Mouse (Mus musculus): Measurements from ENCODE around the gene Ankrd23. TPM values are rescaled to one million over a fixed set of nuclear protein-coding genes. Genes with fewer than 3 reads are reported as not detected.

Gene Ankrd23
- polyA plus RNA-seq, 1 experiment from 2014 or later: 16.7 TPM

DNA sequence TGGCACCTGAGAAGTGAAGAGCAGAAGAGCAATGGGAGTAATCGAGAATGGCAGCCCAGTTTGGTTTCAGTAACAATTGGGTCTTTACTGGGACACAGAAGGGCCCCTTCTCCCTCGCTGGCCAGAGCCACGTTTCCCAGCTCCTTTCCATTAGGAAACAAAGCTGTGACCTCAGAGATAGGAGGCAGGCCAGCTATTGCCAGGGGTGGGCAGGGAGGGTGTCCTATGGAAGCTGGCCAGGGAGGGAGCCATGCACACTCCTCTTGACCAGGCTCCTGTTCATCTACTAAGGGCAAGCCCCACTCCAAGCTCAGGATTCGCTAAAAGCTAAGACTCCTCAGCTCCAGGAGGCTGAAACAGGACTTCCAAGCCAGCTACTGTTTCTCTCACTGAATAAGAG lies 22.6 kb upstream of the Ankrd23 start:
- Histone ChIP-seq H3K4me3 (peak overlapping the region; percentile 90), H3K27me3 (ENCODE audit: insufficient read depth, poor library complexity, severe bottlenecking) (0 out of 2 replicates have a peak, but pooled peaks cover 6% of the 10 kb centered on the region), H3K27ac (peak overlapping the region; percentile 98), H3K9me3 (no peaks in the 10 kb centered on the region), H3K4me1 (peaks cover 80% of the 10 kb centered on the region), H3K36me3 (peaks cover 8% of the 10 kb centered on the region)
- 5% methylated on average over 4 of the region's 4 CpGs for WGBS
- DNase-seq (ENCODE audit: low spot score): no peak

DNA sequence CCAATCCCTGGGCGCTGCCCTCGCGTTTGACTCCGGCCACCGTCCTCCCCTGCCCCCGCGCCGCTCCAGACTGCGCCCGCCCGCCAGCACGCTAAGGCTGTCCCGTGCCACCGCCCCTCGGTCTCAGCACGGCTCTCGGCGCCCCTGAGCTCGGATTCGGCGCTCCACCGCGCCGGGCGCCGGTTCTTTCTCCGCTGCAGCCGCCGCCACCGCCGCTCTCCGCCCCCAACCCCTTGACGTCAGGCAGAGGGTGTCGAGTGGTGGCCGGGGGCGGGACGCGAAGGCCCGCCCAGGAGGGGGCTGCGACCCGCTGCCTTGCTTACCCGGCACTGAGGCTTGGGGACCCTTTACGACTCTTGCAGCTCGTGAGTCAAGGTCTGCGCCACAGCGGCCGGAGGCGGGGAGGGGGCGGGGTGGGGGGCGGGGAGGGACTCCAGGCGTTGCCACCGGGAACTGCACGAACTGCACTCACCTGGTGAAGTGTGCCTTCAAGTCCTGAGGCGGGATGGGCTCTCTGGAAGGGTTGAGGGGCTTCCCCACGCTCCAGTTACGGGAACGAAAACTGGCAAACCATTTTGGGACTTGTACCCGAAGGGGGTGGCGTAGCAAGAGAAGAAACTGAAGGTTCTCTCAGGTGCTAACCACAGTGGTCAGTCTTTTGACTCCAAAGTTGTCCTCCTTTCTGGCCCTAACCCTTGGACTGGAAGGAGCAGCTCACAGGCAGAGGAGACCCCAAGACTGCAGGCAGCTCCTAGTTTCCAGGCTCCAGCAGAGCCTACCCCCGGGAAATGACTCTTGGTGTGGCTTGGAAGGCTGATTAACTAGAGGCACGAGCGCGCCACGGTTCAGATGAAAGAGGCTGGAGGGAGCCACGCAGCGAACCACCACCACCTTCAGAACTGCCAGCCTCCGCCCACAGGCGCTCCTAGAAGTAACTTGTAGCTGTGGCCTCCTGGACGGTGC lies 21.6 kb upstream of the Ankrd23 start, which contains the start of gene Sema4c:
Gene Sema4c (minus strand): TSS at position 319 of the 963 bp plus-strand sequence.
- peak within 1 kb of the TSS; percentile 90 for H3K4me3 ChIP-seq
- H3K27me3 ChIP-seq (ENCODE audit: insufficient read depth, poor library complexity, severe bottlenecking): 0 out of 2 replicates have a peak, but pooled peaks cover 6% of the 10 kb centered on the region
- peaks cover 75% of the 10 kb centered on the region for H3K4me1 ChIP-seq
- no peaks in the 10 kb centered on the region for H3K9me3 ChIP-seq
- WGBS: under 1% methylated on average over 68 of the region's 69 CpGs
- peak; percentile 92 for DNase-seq (ENCODE audit: low spot score)
- peaks cover 17% of the 10 kb centered on the region for H3K36me3 ChIP-seq
- H3K27ac ChIP-seq: peak within 1 kb of the TSS; percentile 98

DNA sequence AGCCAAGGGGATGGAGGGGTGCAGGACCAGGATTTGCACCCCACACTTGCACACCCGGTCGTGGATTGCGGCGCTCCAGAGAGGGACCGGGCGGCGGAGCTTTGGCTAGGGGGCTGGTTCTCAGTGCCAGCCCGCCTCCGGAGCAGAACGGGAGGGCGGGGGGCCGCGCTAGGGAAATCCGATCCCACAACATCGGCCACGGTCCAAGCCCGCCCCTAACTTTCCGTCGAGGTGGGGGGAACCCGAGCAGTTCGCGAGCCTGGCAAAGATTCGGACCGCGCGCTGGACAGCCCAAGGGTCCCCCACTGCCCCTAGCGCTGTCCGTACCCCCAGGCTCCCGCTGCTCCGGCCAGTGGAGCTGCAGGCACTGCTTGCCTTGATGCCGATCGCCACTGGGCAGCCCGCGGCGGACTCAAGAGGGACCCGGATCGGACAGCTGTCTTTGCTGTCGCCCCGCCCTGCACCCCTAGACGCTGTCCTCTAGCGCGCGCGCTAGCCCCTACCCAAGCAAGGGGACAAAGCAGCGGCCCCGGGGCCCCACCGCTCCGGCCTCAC lies 20.9 kb upstream of the Ankrd23 start:
- Histone ChIP-seq H3K36me3 (peaks cover 25% of the 10 kb centered on the region), H3K4me3 (peak overlapping the region; percentile 90), H3K9me3 (no peaks in the 10 kb centered on the region), H3K27me3 (ENCODE audit: insufficient read depth, poor library complexity, severe bottlenecking) (0 out of 2 replicates have a peak, but pooled peaks cover 6% of the 10 kb centered on the region), H3K4me1 (peaks cover 67% of the 10 kb centered on the region), H3K27ac (peak overlapping the region; percentile 98)
- no peak for DNase-seq (ENCODE audit: low spot score)
- WGBS: under 1% methylated on average over 48 of the region's 48 CpGs

DNA sequence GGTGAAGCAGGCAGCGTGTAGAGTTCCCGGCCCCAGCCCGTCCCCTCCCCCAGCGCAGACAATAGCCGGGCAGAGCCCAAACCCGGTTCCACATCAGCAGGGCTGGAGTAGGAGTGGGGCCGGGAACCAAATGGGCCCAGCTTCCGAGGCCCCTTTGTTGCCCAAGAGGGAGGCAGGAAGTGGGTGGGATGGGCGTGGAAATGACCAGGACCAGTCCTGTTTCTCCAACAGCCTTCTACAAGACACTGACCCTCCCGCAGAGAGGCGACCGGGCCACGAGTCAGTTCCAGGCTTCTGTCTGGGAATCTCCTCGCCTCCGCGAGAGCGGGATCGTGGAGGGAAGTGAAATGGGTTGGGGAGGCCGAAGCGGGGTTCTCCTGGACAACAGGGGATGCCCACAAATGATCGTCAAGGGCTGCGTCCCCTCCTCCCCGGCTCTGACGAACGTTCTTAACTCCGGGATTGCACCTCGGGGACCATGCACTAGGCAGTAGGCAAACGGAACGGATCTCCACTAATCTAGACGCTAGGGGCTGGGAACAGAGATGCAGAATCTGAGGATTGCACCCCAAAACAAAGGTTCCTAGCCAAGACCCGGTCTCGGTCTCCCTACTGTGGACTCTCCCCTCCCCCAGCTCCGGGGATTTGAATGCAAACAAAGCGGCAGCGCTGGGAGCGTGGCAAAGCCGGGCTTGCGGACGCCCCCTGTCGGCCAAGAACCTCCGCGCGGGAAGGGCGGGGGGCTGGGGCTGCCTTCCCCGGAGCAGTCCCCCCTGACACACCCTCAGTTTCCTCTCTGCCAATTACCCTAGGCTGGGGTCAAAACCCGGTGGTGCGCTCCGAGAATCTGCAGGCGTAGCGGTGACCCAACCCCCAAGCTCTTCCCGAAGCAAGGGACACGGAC lies 20.1 kb upstream of the Ankrd23 start:
- WGBS: under 1% methylated on average over 52 of the region's 52 CpGs
- peaks cover 32% of the 10 kb centered on the region for H3K36me3 ChIP-seq
- H3K4me3 ChIP-seq: peak overlapping the region; percentile 90
- no peaks in the 10 kb centered on the region for H3K9me3 ChIP-seq
- H3K27me3 ChIP-seq (ENCODE audit: insufficient read depth, poor library complexity, severe bottlenecking): 0 out of 2 replicates have a peak, but pooled peaks cover 6% of the 10 kb centered on the region
- H3K4me1 ChIP-seq: peaks cover 60% of the 10 kb centered on the region
- peak; percentile 94 for DNase-seq (ENCODE audit: low spot score)
- peak overlapping the region; percentile 98 for H3K27ac ChIP-seq

DNA sequence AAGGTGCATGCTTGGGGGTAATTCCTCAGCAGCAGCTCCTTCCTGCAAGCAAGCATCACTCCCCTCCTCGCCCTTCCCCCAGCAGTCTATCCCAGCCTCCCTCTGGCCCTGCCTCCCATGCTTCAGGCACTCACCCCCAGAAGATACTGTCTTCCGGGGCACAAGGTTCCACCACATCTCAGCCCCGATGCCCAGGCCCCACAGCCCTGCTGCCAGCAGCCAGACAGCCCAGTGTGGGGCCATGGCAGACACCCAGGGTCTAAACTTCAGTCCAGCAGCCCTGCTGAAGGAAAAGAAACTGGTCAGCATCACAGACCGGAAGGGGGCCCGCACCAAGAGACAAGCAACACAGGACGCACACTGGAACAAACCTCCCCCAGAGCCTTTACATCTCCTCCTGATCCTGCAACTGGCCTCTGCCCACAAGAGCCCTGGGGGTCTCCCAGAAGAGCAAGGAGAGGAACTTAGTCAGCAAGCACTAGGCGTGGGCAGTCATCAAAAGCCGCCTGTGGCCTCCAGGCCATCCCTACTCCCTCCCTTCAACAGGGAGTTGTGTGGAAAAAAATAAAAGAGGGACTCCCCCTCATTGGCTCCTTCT lies 19.2 kb upstream of the Ankrd23 start:
- Histone ChIP-seq H3K36me3 (peaks cover 41% of the 10 kb centered on the region), H3K27me3 (ENCODE audit: insufficient read depth, poor library complexity, severe bottlenecking) (0 out of 2 replicates have a peak, but pooled peaks cover 6% of the 10 kb centered on the region), H3K9me3 (no peaks in the 10 kb centered on the region), H3K27ac (peak overlapping the region; percentile 98), H3K4me1 (peaks cover 50% of the 10 kb centered on the region), H3K4me3 (peak overlapping the region; percentile 90)
- WGBS: 5% methylated on average over 8 of the region's 8 CpGs
- no peak for DNase-seq (ENCODE audit: low spot score)

DNA sequence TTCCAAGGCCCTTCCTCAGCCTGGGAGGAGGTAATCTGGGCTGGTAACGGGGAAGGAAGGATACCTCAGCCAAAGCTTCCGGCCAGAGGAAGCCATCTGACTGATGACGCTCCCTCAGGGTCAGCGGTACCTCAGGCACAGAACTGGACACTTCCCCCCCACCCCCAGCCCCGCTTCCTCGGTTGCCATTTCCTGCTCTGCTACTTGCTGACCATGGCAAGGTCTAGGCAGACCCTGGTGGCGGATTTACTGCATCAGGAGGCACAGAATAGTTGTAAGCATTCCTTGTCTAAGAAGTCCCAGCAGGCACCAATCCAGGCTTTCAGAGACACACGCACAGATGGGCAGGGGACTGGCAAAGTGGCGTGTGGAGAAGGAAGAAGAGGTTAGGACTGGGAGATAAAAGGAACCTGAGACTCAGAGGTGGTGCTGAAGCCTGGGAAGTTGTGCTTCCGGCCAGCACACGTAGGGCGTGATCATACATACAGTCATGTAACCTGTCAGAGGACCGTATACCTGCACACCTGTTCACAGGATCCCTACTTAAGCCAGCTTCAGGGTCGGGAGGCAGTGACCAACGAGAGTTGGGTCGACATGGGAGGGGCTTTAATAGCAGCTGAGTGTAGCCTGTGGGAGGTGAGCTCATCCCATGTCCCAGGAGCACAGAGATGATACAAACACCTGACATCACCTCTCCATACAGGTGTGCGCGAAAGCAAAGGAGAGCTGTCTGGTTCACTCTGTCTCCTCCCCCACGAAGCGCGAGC lies 18.1 kb upstream of the Ankrd23 start:
- Histone ChIP-seq H3K27ac (peak overlapping the region; percentile 98), H3K4me3 (peak overlapping the region; percentile 90), H3K27me3 (ENCODE audit: insufficient read depth, poor library complexity, severe bottlenecking) (0 out of 2 replicates have a peak, but pooled peaks cover 6% of the 10 kb centered on the region), H3K36me3 (peaks cover 52% of the 10 kb centered on the region), H3K4me1 (peaks cover 46% of the 10 kb centered on the region), H3K9me3 (no peaks in the 10 kb centered on the region)
- no peak for DNase-seq (ENCODE audit: low spot score)
- WGBS: 69% methylated on average over 21 of the region's 21 CpGs

DNA sequence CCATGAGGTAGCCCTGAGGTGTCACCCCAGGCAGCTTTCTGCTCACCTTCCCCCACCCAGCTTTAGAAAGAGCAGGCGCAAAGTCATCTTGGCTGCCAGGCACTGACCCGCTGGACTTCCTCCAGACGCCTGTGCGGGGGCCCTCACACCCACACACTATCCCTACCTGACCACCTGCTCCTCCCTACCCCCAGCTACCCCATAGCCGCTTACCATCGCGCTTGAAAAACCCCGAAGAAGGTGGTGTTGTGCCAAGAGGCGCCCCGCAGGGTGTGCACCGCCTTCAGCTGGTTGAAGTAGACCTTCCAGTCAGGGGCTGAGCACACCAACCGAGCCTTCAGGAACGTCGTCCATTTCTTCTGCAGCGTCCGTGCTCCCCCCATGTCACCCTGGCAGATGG lies 15.8 kb upstream of the Ankrd23 start:
- H3K9me3 ChIP-seq: no peaks in the 10 kb centered on the region
- no peak overlapping the region for H3K4me3 ChIP-seq
- H3K27ac ChIP-seq: no peak overlapping the region
- peaks cover 65% of the 10 kb centered on the region for H3K36me3 ChIP-seq
- no peaks in the 10 kb centered on the region for H3K27me3 ChIP-seq (ENCODE audit: insufficient read depth, poor library complexity, severe bottlenecking)
- H3K4me1 ChIP-seq: peaks cover 49% of the 10 kb centered on the region
- DNase-seq (ENCODE audit: low spot score): no peak
- 89% methylated on average over 16 of the region's 16 CpGs for WGBS

DNA sequence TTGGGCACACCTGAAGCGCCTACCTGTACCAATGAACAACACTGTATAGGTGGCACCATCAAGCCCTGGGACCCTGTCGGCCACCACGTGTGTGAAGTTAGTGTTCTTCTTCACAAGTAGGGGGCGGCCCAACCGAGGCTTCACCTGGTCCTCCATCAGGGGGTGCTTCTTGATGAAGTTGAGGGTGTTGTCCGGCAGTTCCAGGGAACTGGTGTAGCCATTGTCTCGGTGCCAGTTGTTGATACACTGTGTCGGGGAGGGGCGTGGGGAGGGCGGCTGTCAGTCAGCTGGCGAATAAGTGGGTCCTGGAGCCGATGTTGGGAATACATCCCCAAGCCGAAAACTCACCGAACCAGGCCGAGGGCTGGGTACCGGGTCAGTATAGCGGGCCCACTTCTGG lies 15.2 kb upstream of the Ankrd23 start:
- Histone ChIP-seq H3K27me3 (ENCODE audit: insufficient read depth, poor library complexity, severe bottlenecking) (no peaks in the 10 kb centered on the region), H3K4me1 (peaks cover 55% of the 10 kb centered on the region), H3K9me3 (no peaks in the 10 kb centered on the region), H3K27ac (no peak overlapping the region), H3K36me3 (peaks cover 65% of the 10 kb centered on the region), H3K4me3 (no peak overlapping the region)
- WGBS: 86% methylated on average over 17 of the region's 17 CpGs
- DNase-seq (ENCODE audit: low spot score): no peak

DNA sequence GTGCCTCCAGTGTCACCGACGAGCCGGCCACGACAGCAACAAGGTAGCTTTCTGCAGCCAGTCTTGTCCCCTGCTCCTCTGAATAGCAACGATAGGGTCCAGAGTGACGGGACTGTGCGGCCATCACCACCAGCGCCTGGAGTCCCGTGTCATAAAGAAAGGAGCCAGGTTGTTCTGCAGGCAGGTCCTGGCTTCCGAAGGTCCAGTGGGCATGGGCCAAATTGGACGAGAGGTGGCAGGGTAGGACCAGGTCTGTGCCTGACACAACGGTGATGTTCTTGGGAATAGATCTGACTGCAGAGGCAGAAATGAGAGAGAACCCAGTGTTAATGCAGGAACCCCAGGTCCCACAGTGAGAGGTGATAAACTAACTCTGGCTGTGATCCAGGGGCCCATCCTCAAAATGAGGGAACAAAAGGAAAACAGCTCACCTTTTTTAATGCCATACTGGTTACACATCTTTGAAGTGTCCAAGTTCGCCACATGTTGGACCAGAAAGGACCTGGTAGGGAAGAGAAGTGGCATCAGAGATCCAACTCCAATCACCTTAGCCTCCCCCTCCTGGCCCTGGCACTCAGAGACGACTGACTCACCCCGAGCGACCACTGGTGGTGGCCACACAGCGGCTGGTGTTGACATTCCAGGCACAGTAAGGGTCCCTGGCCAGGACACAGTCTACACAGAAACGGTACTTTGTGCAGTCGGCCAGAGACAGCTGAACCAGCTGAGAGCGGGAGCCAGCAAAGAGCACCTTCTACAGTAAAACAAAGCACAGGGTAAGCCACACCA lies 13.6 kb upstream of the Ankrd23 start:
- Histone ChIP-seq H3K36me3 (peaks cover 65% of the 10 kb centered on the region), H3K9me3 (no peaks in the 10 kb centered on the region), H3K27me3 (ENCODE audit: insufficient read depth, poor library complexity, severe bottlenecking) (no peaks in the 10 kb centered on the region), H3K27ac (no peak overlapping the region), H3K4me1 (peaks cover 57% of the 10 kb centered on the region), H3K4me3 (no peak overlapping the region)
- WGBS: 80% methylated on average over 20 of the region's 20 CpGs
- no peak for DNase-seq (ENCODE audit: low spot score)

DNA sequence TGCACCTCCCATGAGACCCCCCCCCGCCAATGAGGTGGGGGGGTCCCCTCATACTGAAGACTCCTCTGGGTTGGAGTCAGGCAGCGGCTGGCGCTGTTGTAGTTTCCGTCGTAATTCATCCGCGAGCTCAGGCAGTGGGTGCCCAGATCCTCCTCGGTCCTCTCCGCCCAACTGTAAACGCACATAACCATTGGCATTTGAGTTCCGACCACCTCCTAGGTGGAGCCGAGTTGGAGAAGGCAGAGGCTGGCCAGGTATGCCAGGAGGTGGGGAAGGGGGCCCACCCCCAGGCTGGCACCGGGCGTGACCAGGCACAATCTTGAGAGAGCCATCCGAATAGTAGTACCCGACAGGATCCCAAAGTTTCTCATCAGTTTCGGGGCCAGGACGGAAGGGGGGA lies 12.8 kb upstream of the Ankrd23 start:
- Histone ChIP-seq H3K36me3 (peaks cover 60% of the 10 kb centered on the region), H3K4me3 (no peak overlapping the region), H3K9me3 (no peaks in the 10 kb centered on the region), H3K27ac (no peak overlapping the region), H3K27me3 (ENCODE audit: insufficient read depth, poor library complexity, severe bottlenecking) (no peaks in the 10 kb centered on the region), H3K4me1 (peaks cover 49% of the 10 kb centered on the region)
- DNase-seq (ENCODE audit: low spot score): no peak
- 88% methylated on average over 18 of the region's 18 CpGs for WGBS

DNA sequence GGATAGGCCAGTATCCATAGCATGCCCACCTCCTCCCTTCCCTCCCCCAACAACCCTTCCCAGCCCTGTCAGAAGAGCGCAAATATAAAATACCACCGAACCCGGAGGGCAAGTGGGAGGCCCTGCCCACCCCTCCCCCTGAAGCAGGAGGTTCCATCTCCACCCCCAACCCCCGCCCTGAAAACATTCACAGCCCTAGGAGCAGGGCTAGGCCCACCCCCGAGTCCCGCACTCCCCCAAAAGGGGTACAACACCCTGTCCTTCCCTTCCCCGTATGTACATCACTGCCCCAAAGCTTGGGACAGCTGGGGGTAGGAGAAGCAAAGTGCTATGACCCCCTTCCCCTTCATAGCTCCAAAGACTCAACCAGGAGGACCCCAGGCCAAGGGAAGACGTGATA lies 12.1 kb upstream of the Ankrd23 start:
- Histone ChIP-seq H3K9me3 (no peaks in the 10 kb centered on the region), H3K27me3 (ENCODE audit: insufficient read depth, poor library complexity, severe bottlenecking) (no peaks in the 10 kb centered on the region), H3K4me1 (peaks cover 43% of the 10 kb centered on the region), H3K4me3 (no peak overlapping the region), H3K36me3 (peaks cover 53% of the 10 kb centered on the region), H3K27ac (no peak overlapping the region)
- 60% methylated on average over 8 of the region's 8 CpGs for WGBS
- no peak for DNase-seq (ENCODE audit: low spot score)

Measured in heart, embryonic 10.5 days (tissue).